Mouse (Mus musculus): Measurements from ENCODE around the gene Pmepa1.
A peak's percentile ranks its signal among the peaks of the same experiment; 100 is the strongest.

Gene Pmepa1

DNA sequence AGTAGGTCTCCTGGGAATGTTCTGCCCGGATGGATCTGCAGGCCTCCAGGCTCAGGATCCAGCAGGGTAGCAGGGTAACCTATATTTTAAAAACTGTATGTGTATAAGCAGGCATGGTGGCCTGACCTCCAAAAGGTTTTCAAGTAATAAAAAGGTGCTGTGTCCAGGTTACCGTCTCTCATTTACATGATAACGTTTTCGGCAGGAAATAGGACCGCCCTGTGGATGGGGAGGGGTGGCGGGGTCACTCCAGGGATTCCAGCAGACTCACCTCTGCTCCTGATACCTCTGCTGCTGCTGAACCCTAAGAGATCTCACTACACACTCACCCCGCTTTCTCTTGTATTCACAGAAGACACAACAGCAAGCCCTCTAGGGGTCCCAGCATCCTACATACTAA lies 50.4 kb downstream of the Pmepa1 start:
- DNase-seq (ENCODE audit: low spot score in 2 of 2), result no peak

DNA sequence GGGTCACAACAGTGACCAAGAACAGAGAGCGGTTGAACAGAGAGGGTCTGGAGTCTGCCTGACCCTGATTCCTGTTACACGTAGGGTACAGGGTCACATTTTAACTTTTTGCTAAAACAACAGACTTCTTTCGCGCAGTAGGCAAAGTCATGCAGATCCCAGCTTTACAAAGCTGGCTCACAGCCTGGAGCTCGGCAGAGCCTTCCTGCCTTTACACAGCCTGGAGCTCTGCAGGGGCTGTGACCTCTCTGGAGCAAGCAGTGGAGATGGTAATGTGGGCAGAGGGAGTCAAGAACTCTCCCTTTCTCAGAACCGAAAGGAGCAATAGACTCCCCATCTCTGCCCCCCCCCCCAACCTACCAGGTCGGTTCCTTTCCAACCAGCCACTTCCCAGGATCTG lies 51.5 kb downstream of the Pmepa1 start:
- no peak for DNase-seq (ENCODE audit: low spot score in 2 of 2)

DNA sequence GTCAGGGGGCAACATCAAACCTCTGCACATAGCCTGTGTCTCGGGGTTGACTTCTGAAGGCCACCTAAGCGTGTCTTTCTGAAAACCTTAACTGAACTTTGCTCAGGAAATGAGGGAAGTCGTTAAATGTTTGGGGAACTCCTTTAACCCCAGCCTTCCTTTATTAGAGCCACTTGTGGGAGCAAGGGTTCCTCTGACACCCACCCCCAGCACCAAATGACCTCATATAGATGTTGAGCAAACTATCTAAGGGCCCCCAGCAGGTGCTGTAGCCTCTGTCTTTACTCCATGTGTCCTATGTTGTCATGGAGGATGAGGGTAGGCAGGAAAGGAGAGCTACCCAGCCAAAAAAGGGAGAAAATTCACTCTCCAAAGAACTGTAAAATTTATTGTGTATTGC lies 52.2 kb downstream of the Pmepa1 start:
- DNase-seq (ENCODE audit: low spot score in 2 of 2), result no peak

DNA sequence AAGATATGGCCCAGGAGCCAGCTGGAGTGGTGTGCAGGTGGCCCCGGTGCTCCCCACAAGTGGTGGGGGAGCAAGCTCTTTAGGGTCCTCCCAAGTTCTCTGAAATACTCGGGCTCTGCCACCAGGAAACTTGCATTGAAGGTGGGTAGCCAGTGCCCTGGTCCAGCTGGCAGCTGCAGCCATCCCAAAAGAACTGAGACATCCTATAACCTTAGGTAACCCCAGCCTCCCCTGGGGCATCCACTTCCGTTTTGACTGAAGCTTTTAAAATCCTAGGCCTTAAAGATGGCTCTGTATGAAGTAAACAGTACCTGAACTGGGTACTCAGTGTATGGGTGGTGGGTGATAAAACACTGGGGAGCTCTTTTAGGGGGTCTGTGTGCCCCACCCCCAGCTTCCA lies 52.8 kb downstream of the Pmepa1 start:
- DNase-seq (ENCODE audit: low spot score in 2 of 2), result no peak

GRCm38 (mm10) chr2:173220754-173221153 lies 55.6 kb downstream of the Pmepa1 start:
- no peak for DNase-seq (ENCODE audit: low spot score in 2 of 2)

GRCm38 (mm10) chr2:173219256-173219954 lies 56.9 kb downstream of the Pmepa1 start:
- peak in 1 of 2 experiments; percentile 3 for DNase-seq (ENCODE audit: low spot score in 2 of 2)

GRCm38 (mm10) chr2:173218416-173219141 lies 57.8 kb downstream of the Pmepa1 start, which contains the start of gene Zbp1:
Zbp1 (minus strand) TSS chr2:173218923.
- DNase-seq (ENCODE audit: low spot score in 2 of 2), result peak in 1 of 2 experiments; percentile 1

DNA sequence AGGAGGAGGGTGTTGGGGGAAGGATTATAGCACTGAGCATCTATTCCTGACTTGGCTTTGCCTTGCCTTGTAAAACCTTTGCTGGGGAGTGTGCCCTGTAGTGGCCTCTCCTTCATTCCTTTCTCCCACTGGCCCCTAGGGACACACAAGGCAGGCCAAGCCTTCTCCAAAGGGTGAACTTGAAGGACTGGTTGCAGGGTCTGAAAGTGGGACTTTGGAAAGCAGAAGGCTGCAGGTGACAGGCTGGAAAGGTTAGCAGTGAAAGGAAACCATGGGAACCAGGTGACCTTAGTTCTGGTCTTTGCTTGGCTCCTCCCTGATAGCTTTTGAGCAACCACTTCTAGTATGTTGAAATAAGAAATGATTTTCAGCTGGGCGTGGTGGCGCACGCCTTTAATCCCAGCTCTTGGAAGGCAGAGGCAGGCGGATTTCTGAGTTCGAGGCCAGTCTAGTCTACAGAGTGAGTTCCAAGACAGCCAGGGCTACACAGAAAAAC lies 58.5 kb downstream of the Pmepa1 start:
- DNase-seq (ENCODE audit: low spot score in 2 of 2), result no peak

DNA sequence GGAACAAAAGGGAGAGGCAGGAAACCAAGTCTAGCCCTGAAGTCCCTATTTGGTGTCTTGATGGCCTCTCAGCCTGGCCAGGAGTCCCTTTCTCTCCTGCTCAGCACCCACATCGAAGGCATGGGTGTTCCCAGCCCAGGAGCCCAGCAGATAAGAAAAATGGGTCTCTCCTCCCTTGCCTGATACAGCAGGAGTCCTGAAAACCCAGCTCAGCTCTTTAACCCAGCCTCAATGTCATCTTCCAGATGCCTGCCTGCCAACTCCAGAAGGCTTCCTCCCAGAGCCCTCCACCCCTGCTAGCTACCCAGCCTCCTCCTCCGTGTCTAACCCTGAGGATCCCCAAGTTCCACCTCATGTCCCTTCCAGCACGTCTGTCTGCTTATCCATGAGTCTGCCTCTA lies 59.1 kb downstream of the Pmepa1 start:
- DNase-seq (ENCODE audit: low spot score in 2 of 2), result no peak

DNA sequence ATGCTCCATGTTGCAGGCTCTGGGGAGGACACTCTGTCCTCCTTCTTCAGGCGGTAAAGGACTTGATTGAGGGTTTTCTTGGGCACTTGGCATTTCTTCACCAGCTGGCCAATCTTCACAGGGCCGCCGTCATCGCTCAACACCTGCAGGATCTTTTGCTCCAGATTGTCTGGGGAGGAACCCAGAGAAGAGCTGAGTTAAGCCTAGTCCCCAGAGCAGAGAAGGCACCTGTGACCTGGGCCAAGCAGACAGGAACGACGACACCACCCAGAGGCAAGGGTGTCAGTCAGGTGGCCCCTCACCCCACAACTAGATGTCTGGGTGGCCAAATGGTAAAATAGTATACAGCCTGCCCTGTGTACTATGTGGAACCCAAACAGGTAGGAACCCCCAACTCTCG lies 59.5 kb downstream of the Pmepa1 start:
- DNase-seq (ENCODE audit: low spot score in 2 of 2), result no peak

DNA sequence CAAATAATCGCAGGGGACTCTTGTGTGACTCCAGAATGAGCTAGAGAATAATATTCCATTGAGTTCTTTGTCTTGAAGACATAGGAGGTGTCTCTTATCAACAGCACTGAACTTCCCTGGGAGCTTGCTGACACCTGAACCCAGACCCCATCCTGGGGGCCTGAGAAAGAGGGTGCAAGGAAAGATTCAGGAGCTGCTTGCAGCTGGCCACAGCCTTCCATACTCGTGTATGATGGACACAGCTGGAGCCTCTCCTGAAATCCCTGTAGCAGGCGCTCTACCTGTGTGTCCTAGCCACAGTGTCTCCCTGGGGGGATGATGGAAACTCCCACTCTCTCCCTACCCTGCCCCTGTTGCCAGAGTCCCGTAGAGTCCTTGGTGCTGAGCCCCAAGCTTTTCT lies 64.1 kb downstream of the Pmepa1 start:
- DNase-seq (ENCODE audit: low spot score in 2 of 2), result no peak

- no peak for DNase-seq (ENCODE audit: low spot score in 2 of 2)
Observed at GRCm38 (mm10) chr2:173209091-173209815, 67.1 kb downstream of the Pmepa1 start.

DNA sequence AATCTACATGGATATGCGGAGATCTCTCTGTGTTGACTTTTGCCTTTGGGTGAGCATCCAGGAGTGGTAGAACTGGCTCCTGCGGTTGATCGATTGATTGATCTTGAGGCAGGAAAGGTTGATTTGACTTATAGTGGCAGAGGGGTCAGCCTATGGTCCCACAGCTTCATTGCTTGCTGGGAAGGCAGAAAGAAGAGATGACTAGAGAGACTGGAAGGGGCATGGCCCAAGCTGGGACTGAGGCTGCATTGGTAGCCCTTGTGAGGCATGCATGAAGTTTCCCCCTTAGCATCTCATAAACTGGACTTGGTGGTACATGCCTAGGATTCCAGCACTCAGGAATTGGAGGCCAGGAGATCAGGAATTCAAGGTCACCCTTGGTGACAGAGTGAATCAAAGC lies 69.3 kb downstream of the Pmepa1 start:
- no peak for DNase-seq (ENCODE audit: low spot score in 2 of 2)

DNA sequence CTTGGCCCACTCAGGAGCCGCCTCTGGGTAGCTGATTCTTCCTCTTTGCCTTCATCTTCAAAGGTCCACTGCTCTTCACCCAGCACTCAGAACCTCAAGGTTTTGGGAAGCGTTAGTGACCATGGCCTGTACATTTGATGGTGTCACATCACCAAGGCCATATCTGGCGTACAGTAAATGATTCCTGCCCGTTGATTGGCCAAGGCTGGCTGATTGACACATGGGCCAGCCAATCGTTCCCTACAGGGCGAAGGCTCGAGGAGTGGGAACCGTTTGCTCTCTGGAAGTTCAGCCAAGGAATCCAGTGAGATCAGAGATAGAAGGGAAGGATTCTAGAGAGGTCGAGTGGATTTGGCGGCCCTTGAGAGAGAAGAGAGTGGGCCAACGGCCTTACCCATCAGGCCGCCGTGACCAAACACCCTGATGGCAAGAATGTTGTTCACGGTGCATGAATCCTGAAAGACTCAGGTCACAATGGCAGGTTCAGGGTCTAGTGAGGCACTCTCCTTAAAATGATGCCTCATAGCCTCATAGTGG lies 70.7 kb downstream of the Pmepa1 start:
- DNase-seq (ENCODE audit: low spot score in 2 of 2), result no peak

GRCm38 (mm10) chr2:173204671-173205070 lies 71.7 kb downstream of the Pmepa1 start:
- DNase-seq (ENCODE audit: low spot score in 2 of 2), result no peak

GRCm38 (mm10) chr2:173203726-173204125 lies 72.6 kb downstream of the Pmepa1 start:
- no peak for DNase-seq (ENCODE audit: low spot score in 2 of 2)

DNA sequence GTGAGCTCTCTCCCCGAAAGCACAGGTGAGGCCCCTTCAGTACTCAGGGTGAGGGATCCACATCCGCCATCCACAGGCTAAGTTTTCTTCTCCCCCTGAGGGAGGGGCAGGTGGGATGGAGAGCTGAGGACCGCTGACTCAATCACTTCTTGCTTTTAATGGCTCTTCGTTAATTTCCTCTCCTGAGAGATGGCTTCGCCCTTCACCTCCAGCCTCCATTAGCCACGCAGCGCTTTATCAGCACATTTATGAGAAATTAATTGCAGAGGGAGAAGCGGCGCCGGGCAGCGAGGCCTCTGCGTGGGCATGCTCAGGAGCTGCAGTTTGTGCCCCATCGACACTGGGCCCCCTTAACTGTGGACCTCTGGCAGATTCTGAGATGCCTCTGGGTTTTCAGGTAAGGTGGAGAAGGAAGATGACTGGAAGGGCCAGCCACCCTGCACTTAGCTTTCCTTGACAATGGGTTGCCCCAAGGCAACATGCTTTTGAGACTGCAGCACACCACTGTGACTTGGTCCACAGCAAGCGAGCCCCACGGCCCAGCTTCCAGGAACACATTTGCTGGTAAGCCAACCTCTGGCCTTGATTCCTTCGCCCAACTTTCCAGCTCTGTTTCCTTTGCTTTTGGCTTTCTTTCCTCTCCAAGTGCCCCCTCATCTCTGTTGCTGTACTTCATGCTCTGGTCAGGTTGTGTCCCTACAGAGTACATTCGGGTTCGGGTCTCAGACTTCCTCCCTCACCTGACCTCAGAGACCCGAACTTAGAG lies 73.2 kb downstream of the Pmepa1 start:
- DNase-seq (ENCODE audit: low spot score in 2 of 2), result no peak

DNA sequence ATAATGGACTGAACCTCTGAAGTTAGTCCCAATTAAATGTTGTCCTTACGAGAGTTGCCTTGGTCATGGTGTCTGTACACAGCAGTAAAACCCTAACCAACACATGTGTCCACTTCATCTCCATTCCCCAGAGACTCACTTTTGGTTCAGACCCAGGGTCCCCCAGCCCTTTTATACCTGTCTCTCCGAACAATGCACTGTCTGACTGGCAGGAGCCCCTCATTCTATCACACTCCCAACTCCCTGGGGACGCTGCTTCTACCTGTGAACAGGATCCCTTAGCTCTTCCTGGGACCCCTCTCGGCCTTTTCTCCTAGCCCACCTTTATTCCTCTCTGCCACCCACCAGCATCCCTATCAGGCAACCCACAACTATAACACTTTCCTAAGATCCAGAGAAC lies 81.5 kb downstream of the Pmepa1 start:
- DNase-seq (ENCODE audit: low spot score in 2 of 2), result no peak

GRCm38 (mm10) chr2:173187182-173187855 lies 89.0 kb downstream of the Pmepa1 start:
- no peak for DNase-seq (ENCODE audit: low spot score in 2 of 2)

GRCm38 (mm10) chr2:173186047-173186943 lies 90.0 kb downstream of the Pmepa1 start:
- peak; percentile 84 to 92 for DNase-seq (ENCODE audit: low spot score in 2 of 2)
